Mouse (Mus musculus): ENCODE results near the gene Faap100. TPM values are rescaled to one million over a fixed set of nuclear protein-coding genes. Genes with fewer than 3 reads are reported as not detected.

Gene Faap100
- polyA plus RNA-seq (2017; shearing (Covaris generic)): 22.5 TPM

GRCm38 (mm10) chr11:120378611-120379540 lies at the start of gene Faap100:
Gene Faap100, minus strand, starts transcription at chr11:120378764.

DNA sequence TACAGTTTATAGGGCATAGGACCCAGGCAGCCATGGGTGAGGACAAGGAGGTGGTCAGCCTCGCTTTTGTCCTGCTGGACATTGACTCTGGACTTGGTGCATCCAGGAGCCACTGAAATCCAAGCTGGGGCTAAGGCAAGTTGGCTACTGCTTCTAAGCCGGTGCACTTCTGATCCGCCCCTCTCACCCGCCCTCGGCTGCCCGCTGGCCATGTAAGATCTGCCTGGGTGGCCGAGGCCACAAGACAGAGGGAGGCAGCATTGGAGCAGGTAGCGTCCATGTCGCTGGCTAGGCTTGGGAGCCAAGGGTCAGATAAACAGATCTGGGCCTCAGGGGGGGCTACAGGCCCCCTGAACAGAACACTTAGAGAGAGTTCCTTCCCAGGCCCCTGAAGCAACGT lies 17.3 kb downstream of the Faap100 start, which contains the start of gene Fscn2:
Fscn2 (plus strand) TSS at position 240 of the 400 bp plus-strand sequence.

GRCm38 (mm10) chr11:120347791-120348683 lies 30.5 kb downstream of the Faap100 start, which contains the start of gene Actg1:
Gene Actg1, minus strand, starts transcription at chr11:120348542.

Other genes with a start within 250 kb of the Faap100 start
- 118 TPM for gene Slc38a10, start 227.4 kb downstream of the Faap100 start, polyA plus RNA-seq (2017; shearing (Covaris generic))
- gene Bahcc1, start 145.8 kb downstream of the Faap100 start, polyA plus RNA-seq (2017; shearing (Covaris generic)): 0.19 TPM
- 2,667 TPM for gene Actg1, start 30.2 kb downstream of the Faap100 start, polyA plus RNA-seq (2017; shearing (Covaris generic))
- not detected for gene Fscn2, start 17.2 kb downstream of the Faap100 start, polyA plus RNA-seq (2017; shearing (Covaris generic))
- 54.3 TPM for gene Nploc4, start 58.9 kb upstream of the Faap100 start, polyA plus RNA-seq (2017; shearing (Covaris generic))
- gene Tspan10, start 63.9 kb upstream of the Faap100 start, polyA plus RNA-seq (2017; shearing (Covaris generic)): not detected
- not detected for gene Pde6g, start 74.7 kb upstream of the Faap100 start, polyA plus RNA-seq (2017; shearing (Covaris generic))
- 2.0 TPM for gene Oxld1, start 79.3 kb upstream of the Faap100 start, polyA plus RNA-seq (2017; shearing (Covaris generic))
- gene Ccdc137, start 79.4 kb upstream of the Faap100 start, polyA plus RNA-seq (2017; shearing (Covaris generic)): 19.8 TPM
- gene Arl16, start 88.8 kb upstream of the Faap100 start, polyA plus RNA-seq (2017; shearing (Covaris generic)): 10.7 TPM
- 29.0 TPM for gene Mrpl12, start 105.8 kb upstream of the Faap100 start, polyA plus RNA-seq (2017; shearing (Covaris generic))
- gene Slc25a10, start 113.1 kb upstream of the Faap100 start, polyA plus RNA-seq (2017; shearing (Covaris generic)): 9.9 TPM
- not detected for gene Gcgr, start 151.9 kb upstream of the Faap100 start, polyA plus RNA-seq (2017; shearing (Covaris generic))
- gene Mcrip1, start 171.0 kb upstream of the Faap100 start, polyA plus RNA-seq (2017; shearing (Covaris generic)): 63.3 TPM
- not detected for gene Ppp1r27, start 172.4 kb upstream of the Faap100 start, polyA plus RNA-seq (2017; shearing (Covaris generic))
- 187 TPM for gene P4hb, start 194.5 kb upstream of the Faap100 start, polyA plus RNA-seq (2017; shearing (Covaris generic))
- gene Arhgdia, start 202.9 kb upstream of the Faap100 start, polyA plus RNA-seq (2017; shearing (Covaris generic)): 737 TPM
- gene Alyref, start 219.6 kb upstream of the Faap100 start, polyA plus RNA-seq (2017; shearing (Covaris generic)): 275 TPM
- 80.0 TPM for gene Anapc11, start 219.7 kb upstream of the Faap100 start, polyA plus RNA-seq (2017; shearing (Covaris generic))
- not detected for gene Npb, start 229.7 kb upstream of the Faap100 start, polyA plus RNA-seq (2017; shearing (Covaris generic))
- 159 TPM for gene Pcyt2, start 239.2 kb upstream of the Faap100 start, polyA plus RNA-seq (2017; shearing (Covaris generic))
- gene Sirt7, start 246.5 kb upstream of the Faap100 start, polyA plus RNA-seq (2017; shearing (Covaris generic)): 158 TPM